Mouse (Mus musculus): ENCODE data around the gene Smad1.

DNA sequence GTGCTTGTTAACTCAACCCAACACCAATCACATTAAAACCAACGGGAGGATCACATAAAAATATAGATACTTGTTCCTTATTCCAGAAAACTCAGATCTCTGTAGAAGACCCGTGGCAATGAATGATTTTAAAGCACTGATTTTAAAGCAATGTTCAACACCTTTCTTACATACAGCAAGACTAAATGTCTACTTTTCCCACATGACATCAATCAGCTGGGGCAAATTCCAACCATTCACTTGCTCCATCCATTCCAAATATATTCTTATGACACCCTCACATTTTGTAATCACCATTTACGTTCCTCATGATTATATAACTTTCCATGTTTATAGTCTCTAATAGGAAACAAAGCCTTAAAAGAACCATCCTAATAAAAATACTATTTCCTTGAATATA is 105.5 kb downstream of the Smad1 start:
- TF ChIP-seq CTCF (IDR thresholded peaks at IDR 0.05; ENCODE audit: borderline replicate concordance, control insufficient read depth, extremely low read depth, insufficient read depth, low read length, poor library complexity) (no peak), POLR2A (IDR thresholded peaks at IDR 0.05; ENCODE audit: control insufficient read depth, extremely low read depth, insufficient read depth, low read length, poor library complexity) (no peak)
